Mouse (Mus musculus): ENCODE data around the gene Nacc2. TPM values are rescaled to one million over a fixed set of nuclear protein-coding genes. Genes with fewer than 3 reads are reported as not detected.

Gene Nacc2
- total RNA-seq, 2 experiments from 2014 or later: 0.67 to 1.1 TPM

DNA sequence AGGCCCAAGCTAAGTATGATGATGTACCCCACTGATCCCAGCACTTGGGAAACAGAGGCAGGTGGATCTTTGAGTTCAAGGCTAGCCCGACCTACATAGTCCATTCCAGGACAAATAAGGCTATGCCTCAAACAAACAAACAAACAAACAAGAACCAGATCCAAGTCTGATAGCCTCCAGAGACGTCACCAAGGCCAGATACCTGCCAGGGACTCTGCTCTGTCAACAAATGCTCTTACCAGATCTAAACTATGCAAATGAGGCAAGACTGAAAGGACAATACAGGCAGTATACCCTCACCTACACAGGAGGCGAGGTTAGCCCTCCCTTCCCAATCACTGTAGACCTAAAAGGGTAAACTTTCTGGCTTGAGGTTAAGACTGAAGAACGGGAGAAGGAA lies 22.7 kb downstream of the Nacc2 start:
- ATAC-seq (replicated peaks; ENCODE audit: poor library complexity): no peak

DNA sequence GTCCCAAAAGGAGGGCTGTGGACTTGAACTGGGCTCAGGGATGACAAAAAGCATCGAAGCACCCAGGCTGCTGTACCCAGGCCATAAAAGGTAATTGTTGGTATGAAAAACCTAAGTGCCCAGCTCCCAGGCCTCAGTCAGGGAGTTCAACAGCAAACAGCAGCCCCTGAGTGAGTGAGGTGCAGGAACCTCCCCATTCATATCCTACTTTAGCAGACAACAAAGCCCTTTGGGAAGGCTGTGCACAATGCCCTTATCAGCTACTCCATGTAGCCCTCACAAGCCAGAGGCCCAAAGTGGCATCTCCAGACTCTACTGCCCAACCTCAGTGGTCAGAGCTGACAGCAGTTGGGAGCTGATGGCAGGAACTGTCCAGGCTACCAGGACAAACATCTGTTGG lies 23.2 kb downstream of the Nacc2 start:
- peak; percentile 76 for ATAC-seq (replicated peaks; ENCODE audit: poor library complexity)

DNA sequence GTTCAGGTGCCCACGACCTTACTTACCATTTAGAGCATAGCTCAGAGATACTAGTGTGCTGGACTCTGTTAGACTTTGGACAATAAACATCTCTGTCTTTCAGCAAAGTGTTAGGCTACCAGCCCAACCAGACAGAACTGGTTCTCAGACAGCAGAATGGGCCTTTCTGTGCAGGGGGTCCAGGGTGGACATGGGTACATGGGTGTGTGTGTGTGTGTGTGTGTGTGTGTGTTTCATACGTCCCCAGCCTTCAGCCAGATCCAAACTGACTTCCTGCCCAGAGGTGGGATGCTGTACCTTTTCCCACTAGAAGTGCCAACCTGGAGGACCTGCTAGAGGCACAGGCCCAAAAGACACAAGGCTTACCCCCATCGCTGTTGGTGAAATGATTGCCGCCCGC lies 23.8 kb downstream of the Nacc2 start:
- ATAC-seq (replicated peaks; ENCODE audit: poor library complexity): no peak

DNA sequence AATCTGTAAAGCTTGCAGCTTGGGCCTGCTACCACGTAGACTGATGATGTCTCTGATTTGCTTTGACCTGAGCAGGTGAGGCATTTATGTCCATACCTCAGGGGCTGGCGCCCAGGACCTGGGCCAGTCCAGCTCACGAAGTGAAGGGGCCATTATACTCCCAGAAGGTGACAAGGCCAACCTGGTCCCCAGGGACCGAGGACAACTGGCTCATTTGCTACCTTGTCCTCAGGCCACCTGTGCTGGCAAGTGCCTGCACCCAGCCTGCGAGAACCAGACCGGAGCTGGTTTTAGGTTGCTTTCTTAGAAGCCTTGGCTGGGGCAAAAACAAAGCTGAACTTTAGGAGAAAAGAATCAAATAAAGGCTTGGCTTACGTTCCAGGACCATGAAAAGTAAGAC lies 29.1 kb downstream of the Nacc2 start:
- ATAC-seq (replicated peaks; ENCODE audit: poor library complexity): no peak

DNA sequence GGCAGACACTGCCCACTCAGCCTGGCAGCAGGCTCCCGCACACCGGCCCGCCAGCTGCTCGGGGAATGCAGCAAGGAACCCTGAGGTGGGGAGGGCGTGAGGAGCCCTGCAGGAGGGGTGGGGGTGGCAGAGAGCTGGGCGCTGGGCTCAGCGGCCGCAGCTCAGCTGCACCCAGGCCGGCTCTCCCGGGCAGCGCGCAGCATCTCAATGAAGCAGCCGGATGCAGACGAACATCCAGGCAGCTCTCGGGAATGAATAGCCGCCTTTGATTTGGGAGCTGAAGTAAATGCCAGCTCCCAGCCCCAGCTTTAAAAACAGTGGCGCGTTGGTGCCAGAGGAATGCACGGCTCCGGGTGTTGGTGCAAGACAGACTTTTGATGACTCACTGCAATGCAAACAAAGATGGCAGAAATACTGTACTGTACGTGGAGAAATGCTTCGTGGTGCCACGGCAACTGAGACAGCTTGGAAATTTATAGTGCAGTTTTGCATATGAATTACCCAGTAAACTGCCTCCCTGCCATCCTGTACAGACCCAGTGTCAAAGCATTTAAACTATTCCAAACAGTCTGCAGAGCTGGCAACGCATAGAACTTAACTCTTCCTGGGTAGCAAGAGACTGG lies 31.1 kb downstream of the Nacc2 start:
- no peak for ATAC-seq (replicated peaks; ENCODE audit: poor library complexity)

DNA sequence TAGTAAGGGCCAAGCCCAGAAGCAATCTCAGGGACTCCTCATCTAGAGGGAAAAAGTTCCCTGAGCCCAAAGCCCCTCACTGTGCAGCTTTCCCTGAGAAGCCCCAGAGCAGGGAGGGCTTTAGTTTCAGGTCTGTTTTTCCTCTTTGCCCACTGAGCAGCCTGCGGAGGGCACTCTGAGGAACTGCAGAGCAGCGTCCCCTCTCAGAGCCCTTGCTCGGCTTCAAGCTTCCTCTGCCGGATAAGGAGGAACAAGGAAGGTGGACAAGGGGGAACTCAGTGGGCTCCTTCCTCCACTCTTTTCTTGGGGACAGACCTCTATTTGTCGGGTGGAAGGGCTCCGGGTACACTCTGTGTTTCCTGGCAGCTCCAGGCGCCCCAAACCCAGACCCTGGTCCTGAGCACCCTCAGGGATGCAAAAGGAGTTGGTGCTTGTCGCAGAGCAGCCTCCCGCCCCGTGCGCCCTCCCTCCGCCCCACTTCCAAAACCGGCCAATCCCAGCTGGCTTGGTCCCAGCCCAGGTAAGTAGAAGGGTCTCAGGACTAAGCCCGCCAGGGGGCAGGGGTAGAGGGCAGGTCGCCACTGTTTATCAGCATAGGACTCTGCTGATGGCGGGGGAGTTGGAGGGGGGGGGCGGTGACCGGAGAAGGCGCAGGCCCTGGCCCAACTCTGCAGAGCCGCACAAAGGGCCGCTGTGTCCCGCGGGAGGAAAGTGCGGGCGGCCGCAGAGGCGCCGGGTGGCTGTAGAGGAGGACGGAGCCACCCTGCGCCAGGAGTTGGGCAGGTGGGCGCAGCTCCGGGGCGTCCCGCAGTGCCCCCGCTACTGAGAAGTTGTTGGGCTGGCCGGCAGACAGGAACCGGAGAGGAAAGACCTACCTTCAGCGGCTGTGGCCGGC lies 31.9 kb downstream of the Nacc2 start:
- peak; percentile 24; the same call in 1 of the 2 replicates for ATAC-seq (replicated peaks; ENCODE audit: poor library complexity)

DNA sequence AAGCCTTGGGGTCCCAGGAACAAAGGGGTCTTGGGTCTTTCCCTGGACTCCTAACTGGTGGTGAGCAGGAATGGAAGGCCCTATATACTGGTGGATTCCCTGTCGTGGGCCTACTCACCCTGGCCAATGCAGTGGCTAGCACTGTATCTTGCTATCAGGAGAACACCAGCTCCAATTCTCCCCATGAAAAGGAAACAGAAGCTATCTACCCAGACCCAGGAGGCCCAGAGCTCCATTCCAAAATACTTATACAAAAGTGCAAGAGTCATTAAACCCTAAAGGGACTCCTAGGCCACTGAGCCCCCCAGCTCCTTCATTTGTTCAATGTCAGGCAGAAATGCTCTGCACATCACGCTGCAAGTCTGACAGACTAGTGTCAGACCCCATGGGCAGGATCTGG lies 34.0 kb downstream of the Nacc2 start:
- ATAC-seq (replicated peaks; ENCODE audit: poor library complexity): peak; percentile 41

DNA sequence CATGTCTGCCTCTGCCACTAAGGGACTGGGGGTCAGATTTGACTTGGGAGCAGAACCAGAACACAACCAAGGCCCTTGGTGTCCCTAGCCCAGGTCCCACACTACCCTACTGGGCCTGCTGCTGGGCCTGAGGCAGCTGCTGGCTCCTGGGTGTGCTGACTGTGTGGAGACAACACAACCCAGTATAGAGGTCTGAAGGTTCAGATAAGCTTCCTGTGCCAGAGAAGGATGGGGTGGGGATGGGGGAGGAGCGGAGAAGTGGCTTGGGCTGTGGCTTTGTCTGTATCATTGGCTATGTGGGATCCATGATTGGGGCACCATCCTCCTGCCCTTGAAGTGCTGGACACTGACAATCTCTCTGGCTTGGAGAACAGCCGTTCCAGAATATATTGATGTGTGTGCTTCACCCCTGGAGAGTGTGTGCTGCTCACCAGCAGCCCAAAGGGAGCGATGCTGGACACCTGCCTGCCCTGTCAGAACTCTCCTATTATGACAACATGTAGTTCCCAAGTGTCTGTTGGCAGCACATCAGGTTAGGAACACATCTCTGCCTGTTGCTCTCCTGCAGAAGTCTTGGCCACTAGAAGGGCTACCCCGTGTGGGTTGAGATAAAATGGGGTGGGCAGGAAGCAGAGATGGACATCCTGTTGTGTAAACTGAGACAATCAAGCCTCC lies 36.0 kb downstream of the Nacc2 start:
- ATAC-seq (replicated peaks; ENCODE audit: poor library complexity): peak; percentile 92

DNA sequence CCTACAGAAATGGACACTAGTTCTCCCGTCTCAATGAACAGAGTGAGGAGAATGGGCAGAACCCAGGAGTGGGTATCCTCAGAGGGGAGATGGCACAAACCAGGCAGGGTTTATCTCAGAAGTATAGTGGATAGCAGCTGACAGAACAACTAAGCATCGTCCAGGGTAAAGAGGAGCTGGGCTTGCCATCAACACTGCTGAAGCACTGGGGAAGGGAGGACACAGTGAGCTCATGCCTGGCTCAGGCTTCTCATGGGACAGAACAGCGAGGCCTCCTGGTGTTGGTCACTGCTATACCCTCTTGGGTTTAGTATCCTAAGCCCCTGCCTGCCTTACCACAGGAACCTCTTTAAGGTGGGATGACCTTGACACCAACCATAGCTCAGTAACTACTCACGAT lies 36.5 kb downstream of the Nacc2 start:
- no peak for ATAC-seq (replicated peaks; ENCODE audit: poor library complexity)

DNA sequence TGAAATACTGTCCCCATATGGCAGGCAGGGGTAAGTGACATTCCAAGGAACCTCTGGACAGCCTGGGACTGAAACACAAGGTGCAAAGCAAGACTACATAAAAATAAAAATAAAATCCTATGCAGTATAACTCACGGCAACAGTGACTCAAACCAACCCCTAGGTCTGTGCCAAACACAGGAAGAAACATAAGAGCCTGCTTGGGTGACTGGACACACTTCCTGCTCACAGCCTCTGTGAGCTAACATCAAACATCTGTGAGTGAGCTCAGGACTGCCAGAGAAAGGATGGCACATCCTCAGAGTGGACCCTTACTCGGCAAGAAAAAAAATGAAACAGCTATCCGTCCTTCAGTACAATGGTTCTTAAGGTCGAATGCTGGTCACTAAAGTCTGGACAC lies 40.1 kb downstream of the Nacc2 start:
- ATAC-seq (replicated peaks; ENCODE audit: poor library complexity): no peak

DNA sequence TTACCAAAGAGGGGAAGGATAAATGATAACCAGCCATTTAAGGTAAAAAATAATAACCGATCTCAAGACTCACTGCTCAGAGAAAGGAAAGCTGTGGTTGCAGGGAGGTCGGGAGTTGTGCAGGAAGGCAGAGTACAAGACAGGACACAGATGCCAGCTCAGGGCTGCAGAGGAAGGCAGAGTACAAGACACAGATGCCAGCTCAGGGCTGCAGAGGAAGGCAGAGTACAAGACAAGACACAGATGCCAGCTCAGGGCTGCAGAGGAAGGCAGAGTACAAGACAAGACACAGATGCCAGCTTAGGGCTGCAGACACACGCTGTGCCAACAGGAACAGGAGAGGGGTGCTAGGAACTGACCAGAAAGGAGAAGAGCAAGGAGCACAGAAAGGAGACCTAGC lies 42.2 kb downstream of the Nacc2 start:
- no peak for ATAC-seq (replicated peaks; ENCODE audit: poor library complexity)

DNA sequence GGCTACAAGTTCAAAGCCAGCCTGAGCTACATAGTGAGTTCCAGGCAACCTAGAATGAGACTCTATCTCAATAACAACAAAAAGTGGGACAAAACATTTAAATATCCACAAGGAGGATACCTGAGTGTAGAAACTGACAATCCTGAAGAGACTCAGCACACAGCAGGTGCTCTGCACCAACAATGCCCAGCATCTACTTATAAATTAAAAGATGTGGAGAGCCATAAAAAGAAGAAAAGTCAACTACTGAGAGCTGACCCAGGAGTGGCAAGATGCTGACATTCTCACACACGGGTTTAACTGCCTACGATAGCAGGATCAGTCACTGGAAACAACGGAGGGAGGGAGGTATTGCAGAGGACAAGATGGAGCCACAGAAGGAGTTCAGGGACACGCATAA lies 43.6 kb downstream of the Nacc2 start:
- ATAC-seq (replicated peaks; ENCODE audit: poor library complexity): no peak

DNA sequence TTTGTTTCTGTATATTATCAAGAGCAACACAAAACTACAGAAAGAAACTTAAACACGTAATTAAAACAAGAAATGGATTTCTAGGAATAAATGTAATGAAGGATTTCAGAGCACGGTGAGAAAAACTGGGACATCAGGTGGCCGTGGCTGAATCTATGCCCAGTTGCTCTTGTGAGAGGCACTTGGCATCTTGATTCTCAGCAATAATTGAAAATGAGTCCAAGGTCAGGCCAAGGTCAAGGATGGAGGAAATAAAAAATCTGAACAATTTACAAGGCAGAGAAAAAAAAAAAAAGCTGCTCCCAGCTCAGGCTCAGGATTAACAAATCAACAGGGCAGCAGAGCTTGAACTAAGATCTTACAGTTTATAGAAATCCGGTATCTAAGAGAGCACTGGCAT lies 46.0 kb downstream of the Nacc2 start:
- ATAC-seq (replicated peaks; ENCODE audit: poor library complexity): no peak

DNA sequence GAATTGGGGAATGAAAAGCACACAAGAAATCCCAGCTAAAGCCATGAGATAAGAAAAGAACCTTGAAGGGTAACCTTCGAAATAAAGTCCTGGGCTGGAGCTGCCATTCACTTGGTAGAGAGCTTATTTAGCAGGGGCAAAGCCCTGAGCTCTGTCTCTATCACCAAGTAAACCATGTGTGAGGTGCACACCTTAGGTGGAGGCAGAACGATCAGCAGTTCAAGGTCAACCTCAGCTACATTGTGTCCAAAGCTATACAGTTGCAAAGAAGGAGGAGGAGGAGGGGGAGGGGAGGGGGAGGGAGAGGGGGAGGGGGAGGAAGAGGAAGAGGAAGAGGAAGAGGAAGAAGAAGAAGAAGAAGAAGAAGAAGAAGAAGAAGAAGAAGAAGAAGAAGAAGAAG lies 46.9 kb downstream of the Nacc2 start:
- ATAC-seq (replicated peaks; ENCODE audit: poor library complexity): no peak

DNA sequence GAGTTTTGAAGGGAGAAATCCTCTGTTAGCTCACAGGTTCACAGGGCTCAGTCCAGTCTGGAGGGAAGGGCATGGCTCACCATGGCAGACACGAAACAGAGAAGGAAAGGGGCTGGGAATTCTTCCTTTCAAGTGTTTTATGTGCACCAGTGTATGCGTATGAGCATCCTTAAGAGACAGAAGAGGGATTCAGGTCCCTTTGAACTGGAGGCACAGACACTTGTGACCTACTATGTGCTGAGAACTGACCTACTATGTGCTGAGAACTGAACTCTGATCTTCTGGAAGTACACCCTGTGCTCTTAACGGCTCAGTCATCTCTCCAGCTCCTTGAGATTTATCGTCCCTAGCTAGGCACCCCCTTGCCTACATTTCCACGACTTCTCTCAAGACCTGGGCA lies 48.5 kb downstream of the Nacc2 start:
- no peak for ATAC-seq (replicated peaks; ENCODE audit: poor library complexity)

DNA sequence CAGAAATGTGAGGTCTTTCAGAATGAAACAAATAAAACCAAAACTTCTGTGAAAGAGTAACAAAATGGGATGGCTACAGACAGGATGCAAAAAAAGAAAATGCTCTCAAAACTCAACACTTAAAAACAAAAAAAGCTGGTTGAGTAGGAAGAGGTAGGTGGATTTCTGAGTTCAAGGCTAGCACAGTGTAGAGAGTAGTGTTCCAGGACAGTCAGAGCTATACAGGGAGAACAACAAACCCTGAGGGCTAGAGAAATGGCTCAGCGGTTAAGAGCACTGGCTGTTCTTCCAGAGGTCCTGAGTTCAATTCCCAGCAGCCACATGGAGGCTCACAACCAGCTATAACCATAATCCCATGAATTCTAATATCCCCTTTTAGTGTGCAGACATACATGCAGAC lies 54.4 kb downstream of the Nacc2 start:
- no peak for ATAC-seq (replicated peaks; ENCODE audit: poor library complexity)

DNA sequence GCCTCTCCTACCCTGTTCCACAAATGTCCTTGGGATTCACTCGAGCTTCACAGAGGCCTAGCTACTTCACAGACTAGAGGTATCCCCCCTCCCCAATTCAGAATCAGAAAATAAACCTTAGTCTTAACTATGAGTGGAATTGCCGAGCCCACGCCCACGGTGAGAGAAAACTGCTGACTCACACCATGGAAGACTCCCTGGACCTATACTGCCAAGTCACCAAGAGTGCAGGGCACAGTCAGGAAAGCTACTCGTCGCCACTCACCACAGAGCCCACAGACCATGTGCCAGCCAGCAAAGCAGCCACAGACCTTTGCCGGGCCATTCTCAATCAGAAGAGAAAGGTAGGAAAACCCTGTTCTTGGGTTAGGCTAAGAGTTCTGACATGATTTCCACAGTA lies 54.8 kb downstream of the Nacc2 start:
- peak; percentile 83 for ATAC-seq (replicated peaks; ENCODE audit: poor library complexity)

DNA sequence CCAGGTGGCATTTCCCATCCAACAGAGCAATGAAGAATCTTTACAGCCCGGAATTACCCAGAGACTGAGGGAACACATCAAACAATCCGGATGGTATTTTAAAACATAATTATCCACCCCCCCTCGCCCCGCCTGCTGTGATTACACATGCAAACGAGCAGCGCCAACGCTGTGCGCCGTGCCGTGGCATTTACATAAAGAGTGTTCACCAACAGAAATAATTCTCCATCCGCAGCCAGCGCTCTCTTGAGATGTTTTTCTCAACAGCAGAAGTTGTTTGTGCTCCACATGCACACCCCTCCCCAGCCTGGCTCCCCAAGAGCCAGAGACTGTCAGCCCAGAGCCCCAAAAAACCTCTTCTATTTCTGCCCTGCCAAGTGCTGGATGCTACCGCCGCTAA lies 56.5 kb downstream of the Nacc2 start:
- no peak for ATAC-seq (replicated peaks; ENCODE audit: poor library complexity)

DNA sequence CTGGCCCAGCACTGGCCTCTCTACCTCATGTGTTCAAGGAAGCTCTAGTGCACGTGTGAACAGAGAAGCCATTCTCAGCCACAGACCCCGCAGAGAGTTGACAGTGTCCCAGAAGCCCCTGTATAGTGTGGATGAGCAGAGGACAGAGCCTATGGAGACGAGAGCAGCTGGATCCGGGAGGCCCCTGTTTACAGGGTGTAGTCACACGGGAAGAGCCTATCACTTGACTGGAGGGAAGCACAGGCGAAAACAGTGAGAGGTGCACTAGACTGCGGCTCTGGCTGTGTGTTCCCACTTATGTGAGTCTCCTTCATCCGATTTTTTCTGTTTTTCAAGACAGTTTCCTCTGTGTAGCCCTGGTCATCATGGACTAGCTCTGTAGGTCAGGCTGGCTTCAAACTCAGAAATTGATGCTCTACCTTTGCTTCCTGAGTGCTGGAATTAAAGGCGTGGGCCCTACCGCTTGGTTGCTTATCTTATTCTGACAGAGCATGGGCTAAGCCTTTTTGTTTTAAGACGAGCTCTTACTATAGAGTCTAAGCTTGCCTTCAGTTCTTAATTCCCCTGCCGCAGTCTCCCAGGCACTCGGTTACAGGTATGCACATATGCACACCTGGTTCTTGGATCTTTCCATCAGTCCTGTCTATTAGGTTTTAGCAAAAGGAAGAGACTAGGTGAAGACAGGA lies 60.1 kb downstream of the Nacc2 start:
- ATAC-seq (replicated peaks; ENCODE audit: poor library complexity): no peak

DNA sequence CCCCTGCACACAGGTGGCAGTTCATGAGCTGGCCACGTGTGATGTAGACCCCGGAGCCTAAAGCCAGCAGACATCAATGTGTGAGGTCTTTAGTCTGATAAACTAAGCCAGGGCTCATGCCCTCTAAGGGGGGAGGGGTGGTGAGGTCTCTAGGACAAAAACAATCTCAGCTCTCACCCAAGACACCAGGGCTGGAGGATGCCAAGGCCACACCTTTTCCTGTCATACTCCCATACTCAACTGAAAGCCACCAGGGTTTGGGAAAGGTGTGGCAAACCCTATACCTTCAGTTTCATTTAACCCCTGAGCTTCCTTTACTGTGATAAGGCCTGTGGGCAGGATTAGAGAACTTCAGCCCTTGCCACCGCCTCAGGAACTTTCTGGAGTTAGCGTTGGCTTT lies 60.8 kb downstream of the Nacc2 start:
- 0 out of 2 replicates have a peak, but pooled peaks have one; percentile 7 for ATAC-seq (replicated peaks; ENCODE audit: poor library complexity)

DNA sequence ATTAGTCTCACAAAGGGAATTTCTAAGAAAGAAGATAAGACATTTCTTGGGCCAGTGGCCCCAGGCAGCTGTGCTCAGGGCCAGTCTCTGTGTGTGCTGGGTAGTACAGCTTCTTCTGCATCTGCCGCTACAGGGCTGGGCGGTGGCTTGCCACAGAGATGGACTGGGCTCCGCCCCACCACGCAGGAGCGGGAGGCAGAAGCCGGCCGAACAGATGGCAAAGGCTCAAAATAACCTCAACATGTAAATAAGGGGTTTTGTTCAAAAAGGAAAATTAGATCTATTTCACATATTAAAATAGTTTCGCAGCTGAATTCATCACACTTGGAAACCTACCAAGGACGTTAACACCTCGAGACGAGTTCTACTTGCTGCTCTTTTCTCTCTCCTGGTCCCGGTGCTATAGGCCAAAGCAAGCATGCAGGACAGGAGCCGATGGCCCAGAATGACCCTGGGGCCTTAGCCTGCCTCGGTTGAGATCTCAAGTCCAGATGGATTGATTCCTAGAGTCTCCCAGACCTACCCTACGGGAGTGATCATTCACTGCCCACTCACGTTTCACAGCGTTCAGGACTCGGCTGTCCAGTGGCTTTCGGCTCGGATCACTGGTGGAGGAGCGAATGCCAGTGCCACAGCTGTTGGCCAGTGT lies 61.9 kb downstream of the Nacc2 start:
- peak; percentile 75 for ATAC-seq (replicated peaks; ENCODE audit: poor library complexity)

Measured in megakaryocyte progenitor cell, adult 5-6 weeks (primary cell).